Mouse (Mus musculus): Measurements from ENCODE around the gene Stk32c.

The Stk32c gene

DNA sequence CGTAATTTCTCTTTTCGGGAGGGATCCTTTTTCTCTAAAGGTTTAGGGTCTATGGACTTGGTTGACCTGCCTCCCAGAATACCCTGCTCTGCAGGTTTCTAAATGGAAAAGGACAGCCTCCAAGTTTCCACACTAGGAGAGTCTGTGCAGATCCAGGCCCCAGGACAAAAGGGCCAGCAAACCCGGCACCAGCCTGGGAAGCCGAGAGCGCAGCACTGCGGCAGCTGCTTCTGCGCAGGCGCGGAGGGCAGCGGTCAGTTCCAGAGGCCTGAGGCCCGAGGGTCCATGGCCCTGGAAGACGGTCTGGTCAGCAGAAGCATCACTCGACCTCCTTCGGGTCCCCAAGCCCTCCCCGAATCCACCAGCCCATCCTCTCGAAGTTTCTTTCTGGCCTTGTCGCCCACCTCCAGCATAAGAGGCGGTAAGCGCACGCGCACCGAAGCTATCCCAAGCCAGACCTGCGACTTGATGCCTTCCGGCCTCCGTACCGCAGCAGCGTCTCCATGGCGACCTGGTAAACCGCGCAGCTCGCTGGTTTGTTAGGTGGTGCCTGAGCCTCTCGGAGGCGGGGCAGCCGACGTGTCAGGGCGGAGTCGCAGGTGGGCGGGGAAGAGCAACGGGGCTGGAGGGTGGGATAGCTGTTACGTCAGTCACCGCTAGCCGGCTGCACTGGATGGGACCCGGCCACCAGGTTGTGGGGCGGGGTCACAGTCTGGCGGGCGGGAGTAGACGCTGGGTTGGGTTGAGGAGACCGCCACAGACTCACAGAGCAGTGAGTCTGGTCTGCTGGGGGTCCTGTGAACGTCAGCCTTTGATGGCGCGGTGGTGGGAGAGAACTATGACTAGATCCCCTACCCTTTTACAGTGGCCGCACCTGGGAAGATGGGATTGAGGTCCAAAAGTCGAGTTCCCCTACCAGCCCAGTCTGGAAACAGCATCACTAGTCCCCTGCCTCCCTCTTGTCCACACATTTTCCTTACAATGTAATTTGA lies at the start of gene Stk32c, which contains the start of gene Lrrc27:
Gene Stk32c, minus strand, starts transcription at position 554 of the 992 bp plus-strand sequence.
Gene Lrrc27, plus strand, starts transcription at position 235 of the 992 bp plus-strand sequence.
- peak; percentile 98 for DNase-seq (ENCODE audit: low spot score in 2 of 2)

DNA sequence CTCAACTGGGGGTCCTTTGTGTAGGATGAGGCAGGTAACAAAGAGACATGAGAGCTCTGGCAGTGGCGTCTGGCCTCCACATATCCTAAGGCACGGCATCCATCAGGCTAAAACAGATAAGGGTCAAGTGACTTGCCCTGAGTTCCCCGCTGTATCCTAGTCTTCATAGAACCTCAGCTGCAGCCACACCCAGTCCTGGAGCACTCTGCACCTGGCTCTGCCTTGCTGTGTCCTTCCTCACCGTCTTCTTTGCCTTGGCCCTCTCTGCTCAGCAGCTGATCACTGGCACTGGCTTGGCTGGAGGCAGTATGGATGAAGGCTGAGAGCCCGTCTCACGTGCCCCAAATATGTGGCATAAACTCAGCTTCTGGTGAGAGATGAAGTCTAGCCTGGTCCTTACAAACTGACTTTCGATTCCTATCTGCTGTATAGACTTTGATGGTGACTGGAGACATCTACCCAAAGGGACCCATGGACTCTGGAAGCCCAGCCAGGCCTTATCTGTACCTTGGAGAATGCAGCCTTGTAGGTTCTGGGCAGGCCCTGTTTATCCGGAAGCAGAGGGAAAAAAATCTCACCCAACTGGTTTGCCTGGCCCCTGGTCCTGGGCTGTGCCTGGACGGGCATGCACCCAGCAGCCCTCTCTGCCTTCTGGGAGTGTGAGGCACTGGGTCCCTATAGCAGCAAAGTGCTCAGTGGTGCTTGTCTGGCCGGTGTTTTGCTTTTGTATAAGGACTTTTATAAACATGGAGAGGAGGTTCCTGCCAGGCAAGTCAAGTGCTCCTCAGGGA lies 44.8 kb upstream of the Stk32c start:
- DNase-seq (ENCODE audit: low spot score in 2 of 2), result no peak

DNA sequence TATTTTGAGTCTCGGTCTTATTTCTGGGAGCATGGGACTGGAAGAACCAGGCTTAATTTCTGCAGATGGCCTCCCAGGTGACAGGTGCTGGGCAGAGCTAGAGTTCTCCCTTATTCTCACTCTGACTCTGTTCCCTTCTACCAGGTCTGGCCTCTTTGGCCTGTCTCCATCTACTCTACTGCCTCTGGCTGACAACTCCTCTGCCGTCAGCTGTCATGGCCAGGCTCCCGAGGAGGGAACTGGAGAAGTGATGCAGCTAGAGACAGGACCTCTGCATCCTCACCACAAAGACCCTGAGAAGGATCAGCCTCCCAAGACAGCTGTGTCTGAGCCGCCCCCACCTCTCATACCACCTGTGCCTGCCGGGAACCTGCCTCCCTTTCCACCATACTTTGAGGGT lies 41.5 kb upstream of the Stk32c start:
- no peak for DNase-seq (ENCODE audit: low spot score in 2 of 2)

DNA sequence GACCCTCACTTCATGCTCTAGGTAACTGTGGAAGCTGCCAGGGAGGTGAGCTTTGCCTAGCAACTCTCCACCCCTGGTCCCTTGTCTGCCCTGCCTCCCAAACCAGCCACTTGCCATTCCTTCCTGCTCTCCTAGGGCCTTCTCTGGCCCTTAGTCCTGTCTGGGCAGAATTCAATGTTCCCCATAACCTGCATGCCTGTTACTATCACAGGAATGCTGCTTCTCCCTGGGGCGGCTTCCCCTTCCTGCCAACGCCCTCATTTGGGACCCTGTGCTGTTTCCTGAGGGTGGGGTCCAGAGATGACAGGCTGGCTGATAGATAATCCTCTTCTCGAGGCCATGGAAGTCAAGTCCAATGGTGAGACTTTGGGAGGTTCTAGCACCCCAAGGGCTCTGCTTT lies 40.4 kb upstream of the Stk32c start:
- DNase-seq (ENCODE audit: low spot score in 2 of 2), result no peak

DNA sequence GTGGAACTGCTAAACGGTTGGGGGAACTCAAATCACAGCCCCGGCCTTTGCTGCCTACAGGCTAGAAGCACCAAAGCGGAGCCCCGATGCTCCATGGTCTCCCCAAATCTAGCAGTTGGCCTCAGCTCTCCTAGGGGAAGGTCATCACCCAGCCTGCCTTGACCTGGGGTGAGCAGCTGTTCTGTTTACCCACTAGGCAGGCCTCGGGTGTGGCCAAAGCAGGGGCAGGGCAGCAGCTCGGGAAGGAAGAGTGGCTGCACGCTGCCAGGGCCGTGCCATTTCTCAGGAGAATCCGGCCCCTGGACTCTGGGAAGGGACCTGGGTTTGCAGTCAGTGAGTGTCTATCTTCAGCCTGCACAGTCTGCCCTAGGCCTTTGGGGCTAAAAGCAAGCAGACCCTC lies 39.9 kb upstream of the Stk32c start:
- no peak for DNase-seq (ENCODE audit: low spot score in 2 of 2)

DNA sequence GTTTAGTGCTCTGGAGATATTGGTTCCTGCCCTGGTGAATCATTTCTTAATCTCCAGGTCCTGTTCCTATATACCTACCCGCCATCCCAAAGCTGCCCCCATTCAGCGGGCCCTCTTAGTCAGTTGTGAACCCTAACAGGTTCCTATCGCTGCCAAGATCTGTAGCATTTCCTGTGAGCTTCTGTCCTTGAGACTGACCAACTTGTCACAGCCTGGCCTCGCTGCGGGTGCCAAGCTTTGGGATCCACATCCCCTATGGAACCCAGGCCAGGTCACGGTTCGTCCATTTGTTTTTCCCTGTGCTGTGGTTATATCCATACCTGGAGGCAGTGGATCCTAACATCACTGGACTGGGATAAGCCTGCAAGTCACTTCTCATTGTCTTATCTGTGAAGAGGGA lies 39.5 kb upstream of the Stk32c start:
- no peak for DNase-seq (ENCODE audit: low spot score in 2 of 2)

DNA sequence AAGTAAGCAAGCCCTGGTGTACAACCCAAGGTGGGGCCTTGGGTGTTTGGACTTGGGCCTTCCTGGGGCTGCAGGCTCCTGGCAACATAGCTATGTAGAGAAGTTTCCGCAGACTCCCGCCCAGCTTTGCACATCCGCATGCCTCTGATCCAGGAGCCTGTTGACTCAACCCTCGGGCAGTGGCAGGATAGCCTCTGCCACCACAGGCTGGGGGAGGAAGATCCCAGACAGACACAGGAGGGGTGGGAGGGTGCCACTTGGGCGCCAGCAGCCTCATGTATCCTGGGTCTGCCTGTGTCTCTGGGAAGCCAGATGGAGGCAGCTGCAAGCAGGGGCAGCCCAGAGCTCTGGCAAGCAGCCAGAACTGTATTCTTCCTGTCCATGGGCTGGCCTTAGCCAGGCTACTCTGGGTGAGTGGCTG lies 38.8 kb upstream of the Stk32c start:
- DNase-seq (ENCODE audit: low spot score in 2 of 2), result no peak

DNA sequence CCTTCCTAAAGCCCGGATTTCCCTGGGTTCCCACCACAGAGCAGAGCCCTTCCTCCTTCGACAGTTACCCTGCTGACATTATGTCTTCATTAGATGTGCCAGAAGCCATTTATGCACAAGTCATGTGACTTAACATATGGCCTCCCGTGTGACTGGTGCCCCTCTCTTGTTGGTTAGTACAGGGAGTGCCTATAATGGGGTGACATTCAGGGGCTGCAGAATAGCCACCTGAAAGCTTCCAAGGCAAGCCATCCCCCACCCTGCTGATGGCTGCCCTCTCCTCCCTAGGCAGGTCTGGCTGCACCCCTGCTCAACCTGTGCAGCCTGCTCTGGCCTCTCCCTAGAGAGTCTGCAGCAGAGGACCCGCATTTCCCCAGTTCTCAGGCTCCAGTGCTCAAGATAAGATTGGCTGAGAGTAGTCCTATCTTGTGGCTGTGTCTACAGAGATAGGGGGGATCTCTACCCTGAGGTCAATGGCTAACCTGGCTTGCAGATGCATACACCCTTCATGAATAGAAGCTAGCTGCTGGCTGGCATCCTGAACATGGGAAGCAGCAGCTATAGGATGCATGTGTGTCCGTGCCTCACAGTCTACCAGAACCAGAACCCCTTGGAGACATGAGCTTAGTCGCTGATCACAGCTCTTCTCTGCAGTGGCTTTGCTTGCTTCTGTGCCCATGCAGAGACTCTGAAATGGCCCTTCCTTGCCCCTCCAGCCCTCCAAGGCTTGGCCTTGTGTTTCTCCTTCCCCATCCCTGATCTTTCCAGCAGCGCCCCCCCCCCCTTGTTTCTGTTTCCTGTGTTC lies 36.5 kb upstream of the Stk32c start:
- no peak for DNase-seq (ENCODE audit: low spot score in 2 of 2)

DNA sequence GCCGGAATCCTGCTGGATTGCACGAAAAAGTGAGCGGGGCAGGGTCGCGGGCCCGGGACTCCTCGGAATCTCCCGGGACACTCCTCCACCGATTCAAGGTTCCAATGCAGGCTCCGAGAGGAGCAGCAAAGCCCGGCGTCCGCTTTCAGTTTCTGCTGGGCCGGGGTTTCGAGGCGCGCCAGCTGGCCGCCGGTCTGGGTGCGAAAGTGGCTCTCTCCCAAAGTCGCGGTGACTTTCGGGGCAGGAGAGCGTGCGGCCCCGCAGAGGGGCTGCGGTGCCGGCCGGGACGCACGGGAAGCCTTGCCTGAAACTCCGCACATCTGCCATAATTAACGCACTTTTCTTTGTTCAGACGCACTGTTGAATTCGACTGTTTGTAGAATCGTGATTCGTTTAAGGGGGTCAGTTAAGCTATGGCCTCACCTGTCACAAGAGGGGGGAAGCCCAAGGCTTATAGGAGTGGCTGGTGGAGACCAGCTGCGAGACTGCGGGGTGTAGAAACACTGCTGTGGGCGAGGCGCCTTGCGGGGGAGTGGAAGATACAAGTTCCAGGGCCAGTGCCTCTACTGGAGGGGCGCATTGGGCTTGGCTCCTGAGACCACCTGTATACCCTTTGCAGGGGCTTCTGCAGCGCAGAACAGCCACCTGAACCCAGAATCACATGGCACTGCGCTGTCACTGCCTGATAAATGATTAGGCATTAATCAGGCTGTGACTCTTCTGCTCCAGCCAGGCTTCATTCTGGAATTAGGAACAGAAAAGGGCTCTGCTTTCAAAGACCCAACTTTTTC lies 35.7 kb upstream of the Stk32c start:
- DNase-seq (ENCODE audit: low spot score in 2 of 2), result no peak

DNA sequence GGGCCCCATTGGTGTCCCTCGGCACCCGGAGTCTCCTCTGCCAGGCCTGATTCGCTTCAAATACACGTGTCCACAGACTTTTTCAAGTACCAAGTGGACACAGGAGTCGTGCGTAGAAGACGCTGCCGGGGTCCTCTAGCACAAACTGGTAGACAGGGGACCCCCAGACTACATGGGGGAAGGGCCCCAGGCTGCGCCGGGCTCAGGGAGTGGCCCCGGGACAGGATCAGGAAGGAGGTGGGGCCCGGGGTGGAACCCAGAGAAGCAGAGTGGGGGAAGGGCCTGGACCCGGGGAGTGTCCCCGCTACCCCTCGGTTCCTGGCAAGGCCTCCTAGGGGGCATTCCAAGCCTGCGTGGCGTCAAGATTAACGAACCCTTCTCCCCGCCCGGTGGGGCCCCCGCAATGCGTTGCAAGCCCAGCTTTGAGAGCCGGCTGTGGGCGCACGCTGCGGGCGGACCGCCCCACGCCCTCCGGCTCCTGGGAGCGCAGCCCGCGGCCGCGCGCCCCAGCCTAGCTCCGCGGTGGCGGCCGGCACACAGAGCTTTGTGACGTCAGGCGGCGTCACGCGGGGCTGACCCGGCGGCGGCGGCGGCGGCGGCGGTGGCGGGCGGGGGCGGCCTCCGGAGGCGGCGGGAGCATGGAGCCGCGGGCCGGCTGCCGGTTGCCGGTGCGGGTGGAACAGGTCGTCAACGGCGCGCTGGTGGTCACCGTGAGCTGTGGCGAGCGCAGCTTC lies 34.9 kb upstream of the Stk32c start, which contains the start of gene Pwwp2b:
Gene Pwwp2b, plus strand, starts transcription at position 602 of the 734 bp plus-strand sequence.
- DNase-seq (ENCODE audit: low spot score in 2 of 2), result peak; percentile 49 to 52

DNA sequence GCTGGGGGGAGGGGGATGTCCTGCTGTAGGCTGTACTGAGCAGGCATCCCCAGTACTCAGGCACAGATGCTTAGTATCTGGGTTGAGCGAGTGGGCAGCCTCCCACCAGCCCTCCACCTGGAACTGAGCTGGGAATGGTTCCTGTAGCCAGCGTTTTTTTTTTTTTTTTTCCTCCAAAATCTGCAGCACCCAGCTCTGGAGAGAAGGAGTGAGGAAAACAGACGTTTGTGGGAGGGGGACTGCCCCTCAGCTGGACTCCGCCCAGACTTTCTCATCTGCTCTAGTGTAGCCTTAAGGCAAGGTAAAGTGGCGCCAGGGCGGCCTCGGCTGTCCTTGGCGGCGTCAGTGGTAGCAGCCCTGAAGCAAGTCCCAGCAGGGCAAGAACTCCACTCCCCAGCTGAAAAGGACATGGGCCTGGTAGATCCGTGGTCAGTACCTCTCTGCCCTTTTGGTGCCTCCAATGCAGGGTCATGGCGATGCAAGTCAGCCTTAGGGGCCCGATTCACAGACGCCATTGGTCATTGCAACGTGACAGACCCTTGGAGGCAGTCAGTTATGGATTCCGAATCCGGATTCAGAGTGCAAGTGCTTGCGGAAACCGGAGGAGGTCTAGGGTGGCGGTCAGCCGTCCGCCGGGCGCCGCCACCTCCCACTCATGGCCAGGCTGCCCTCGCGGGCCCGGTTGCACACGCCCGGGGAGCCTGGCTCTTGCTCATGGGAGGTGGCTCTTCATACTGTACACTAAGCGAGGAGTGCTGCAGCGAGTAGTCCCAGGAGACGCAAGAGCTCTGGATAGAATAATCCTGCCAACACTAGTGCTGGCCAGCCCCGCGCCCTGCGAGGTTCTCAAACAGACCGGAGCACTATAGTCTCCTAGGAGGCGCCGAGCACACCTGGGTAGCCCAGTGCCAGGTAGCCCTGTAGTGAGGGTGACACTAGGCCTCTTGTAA lies 34.1 kb upstream of the Stk32c start:
- peak; percentile 75 to 77 for DNase-seq (ENCODE audit: low spot score in 2 of 2)

DNA sequence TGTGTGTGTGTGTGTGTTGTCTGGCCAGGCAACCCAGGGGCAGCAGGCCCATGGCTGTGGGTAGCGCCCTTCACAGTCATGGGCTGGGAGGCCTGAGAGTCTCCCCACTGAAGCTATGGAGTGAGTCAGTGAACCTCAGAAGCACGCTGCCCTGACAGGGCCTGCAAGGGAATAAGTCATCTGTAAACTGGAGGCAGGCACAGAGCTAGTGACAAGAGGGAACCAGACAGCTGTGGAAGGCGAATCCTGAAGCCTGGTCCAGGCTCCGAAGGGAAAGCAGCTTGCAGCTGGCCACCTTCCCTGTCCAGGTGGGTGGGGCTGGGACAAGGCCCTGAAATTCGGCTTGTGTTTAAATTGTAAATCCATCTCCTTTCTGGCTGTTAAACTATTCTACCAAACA lies 33.0 kb upstream of the Stk32c start:
- no peak for DNase-seq (ENCODE audit: low spot score in 2 of 2)

DNA sequence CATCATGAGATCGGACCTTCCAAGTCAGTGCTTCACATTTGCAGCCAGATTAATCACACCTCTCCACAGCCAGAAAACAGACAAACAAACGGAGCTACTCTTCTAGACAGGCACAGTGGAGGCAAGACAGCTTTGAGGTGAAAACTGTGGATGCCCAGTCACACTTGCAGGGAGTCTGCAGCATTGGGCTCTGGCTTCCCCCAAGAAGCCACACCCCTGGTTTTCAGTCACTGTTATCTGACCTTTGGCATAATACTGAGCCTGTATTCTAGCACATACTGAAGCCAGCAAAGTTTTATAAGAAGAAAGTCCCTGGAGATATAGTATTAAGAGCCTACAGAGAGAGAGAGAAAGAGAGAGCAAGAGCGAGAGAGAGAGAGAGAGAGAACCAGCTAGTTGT lies 26.3 kb upstream of the Stk32c start:
- DNase-seq (ENCODE audit: low spot score in 2 of 2), result no peak

DNA sequence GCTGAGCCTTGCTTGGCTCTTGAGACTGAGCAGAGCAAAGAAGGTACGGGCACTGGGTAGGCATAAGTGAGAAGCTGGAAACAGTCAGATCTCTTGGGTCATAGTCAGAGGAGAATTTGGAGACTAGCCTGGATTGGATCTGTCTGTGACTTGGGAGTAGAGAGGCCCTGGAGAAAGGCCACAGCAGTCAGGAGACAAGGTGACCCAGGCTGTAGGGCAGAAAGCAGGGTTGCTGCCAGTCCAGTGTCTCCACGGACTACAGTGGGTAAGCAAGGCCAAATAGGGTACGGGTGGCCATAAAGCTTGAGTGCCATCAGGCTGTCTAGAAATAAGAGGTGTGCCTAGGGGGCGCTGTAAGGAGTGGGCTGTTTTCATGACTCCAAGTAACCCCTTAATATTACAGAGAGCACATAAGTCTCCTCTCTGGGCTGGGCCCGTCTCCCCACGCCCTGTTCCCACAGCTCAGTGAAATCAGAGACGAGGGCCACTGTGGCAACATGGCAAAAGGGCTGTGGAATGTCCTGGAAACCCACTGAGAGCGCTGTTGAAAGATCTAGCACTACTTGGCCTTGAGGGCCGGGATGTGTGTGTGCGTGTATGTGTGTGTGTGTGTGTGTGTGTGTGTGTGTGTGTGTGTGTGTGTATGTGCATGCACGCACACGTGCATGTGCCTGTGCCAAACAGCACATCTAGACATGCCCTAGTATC lies 22.7 kb upstream of the Stk32c start:
- no peak for DNase-seq (ENCODE audit: low spot score in 2 of 2)

DNA sequence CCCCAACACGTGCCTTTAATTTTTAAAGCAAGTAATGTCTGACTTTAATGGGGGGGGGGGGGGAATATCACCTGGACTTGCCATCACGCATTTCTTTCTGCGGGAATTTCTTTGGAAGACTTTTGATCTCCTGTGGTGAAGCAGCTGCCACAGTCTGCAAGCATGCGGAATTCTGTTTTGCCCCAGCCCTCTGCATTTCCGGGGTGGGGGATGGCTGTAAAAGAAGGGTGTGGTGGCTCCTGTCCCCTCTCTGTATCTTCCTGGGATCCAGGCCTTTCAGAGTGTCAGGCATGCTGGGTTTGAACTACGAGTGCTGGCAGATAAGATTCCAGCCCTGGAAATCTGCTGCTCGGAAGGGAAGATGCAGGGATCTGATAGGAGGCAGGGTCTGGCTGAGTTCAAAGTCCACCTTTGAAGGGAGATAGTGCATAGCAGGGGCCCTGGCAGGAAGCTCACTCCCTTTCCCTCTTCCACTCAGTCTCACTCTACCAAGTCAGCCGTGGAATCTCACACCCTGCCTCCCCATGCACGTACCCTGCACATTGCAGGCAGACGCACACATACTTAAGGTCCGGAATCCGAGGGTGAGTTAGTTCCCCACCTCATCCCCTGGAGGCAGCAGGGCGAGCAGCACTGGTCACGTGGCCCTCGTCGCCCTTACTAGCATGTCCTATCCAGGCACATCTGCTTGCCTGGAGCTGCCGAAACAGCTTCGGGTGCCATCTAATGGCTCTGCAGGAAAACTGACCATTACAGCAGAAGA lies 21.5 kb upstream of the Stk32c start:
- no peak for DNase-seq (ENCODE audit: low spot score in 2 of 2)

DNA sequence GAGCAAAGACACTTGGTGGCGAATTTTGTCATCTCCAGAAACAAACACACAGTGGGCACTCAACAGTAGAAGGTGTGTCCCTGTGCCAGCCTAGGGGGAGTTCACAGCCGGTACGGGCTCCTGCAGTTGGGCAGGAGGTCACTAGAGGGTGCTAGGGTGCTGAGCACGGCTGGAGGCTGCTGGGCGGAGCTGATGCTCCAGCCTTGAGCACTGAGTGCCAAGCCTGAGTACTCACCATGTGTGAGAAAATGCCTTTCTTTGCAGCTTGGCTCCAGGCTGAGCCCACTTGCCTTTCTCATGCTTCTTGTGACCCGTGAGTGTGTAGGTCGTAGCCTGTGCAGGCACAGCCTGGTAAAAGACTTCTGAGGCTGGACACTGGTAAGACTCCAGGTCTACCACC lies 20.6 kb upstream of the Stk32c start:
- DNase-seq (ENCODE audit: low spot score in 2 of 2), result peak; percentile 72 to 75

DNA sequence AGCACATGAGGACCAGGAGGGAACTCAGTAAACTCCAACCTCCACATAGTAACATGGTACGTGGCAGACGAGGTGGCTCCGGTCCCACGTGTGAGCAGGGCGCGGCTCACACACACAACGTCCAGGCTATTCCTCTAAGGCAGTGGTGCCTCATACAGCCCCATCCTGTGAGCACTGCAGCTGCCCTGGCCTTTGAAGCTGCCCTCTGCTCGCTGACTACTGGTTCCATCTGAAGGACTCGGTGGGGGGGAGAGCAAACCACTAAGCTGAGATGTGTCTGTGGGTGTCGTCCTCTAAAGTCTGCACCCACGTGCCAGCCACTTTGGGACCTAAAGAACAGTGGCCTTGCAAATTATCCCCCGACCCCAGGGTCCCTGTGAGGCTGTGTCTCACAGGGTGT lies 17.1 kb upstream of the Stk32c start:
- no peak for DNase-seq (ENCODE audit: low spot score in 2 of 2)

DNA sequence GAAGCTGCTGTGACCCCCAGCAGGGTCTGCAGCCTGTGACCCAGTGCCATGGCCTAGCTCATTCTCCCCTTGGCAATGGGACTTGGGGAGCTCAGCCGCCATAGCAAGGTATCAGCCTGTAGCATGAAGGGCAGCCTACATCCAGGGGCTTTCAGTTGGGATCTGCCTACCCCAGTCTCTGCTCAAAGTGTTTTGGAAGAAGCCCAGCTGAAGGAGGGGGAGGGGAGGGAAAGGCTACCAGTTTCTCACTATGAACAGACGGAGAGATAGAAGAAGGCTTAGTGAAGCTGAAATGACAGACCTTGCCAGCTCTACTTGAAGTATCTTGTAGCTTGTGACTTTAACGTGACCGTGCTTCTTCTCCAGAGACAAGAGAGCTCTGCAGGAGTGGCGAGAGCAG lies 16.7 kb upstream of the Stk32c start:
- DNase-seq (ENCODE audit: low spot score in 2 of 2), result no peak
